Mouse (Mus musculus) spleen, postnatal 10 days (tissue): ENCODE measurements around the gene Pbx3.
A peak's percentile ranks its signal among the peaks of the same experiment; 100 is the strongest.

ENCODE experiments used
- DNase-seq, 2 experiments: peaks; one replicate each; pipeline ENCODE4 v3.0.0; 2021 to 2022; ENCODE audit warnings: low spot score in 2 of 2

The Pbx3 gene

GRCm38 (mm10) chr2:34372305-34373301 lies at the start of gene Pbx3:
TSS of gene Pbx3 (minus strand) at chr2:34373142.
- peak; percentile 98 to 99 for DNase-seq

GRCm38 (mm10) chr2:34420256-34420655 lies 47.3 kb upstream of the Pbx3 start:
- no peak for DNase-seq

- no peak for DNase-seq
Observed at GRCm38 (mm10) chr2:34409741-34410340, 36.9 kb upstream of the Pbx3 start.

- DNase-seq: no peak
Observed at GRCm38 (mm10) chr2:34408341-34408740, 35.4 kb upstream of the Pbx3 start.

GRCm38 (mm10) chr2:34407596-34407995 lies 34.7 kb upstream of the Pbx3 start:
- no peak for DNase-seq

- DNase-seq: peak; percentile 91 to 98
Observed at GRCm38 (mm10) chr2:34406601-34407464, 33.9 kb upstream of the Pbx3 start, which contains the start of gene Mapkap1. TSS of gene Mapkap1 (plus strand) at chr2:34406771.

GRCm38 (mm10) chr2:34399535-34399934 lies 26.6 kb upstream of the Pbx3 start:
- no peak for DNase-seq

GRCm38 (mm10) chr2:34378930-34379329 lies 6.0 kb upstream of the Pbx3 start:
- DNase-seq: no peak

GRCm38 (mm10) chr2:34374349-34374748 lies 1.4 kb upstream of the Pbx3 start:
- no peak for DNase-seq

GRCm38 (mm10) chr2:34373886-34374285 lies 944 bp upstream of the Pbx3 start:
- no peak for DNase-seq

- peak; percentile 69 to 70 for DNase-seq
Observed at GRCm38 (mm10) chr2:34371441-34372304, 1.3 kb downstream of the Pbx3 start.

- peak; percentile 69 to 71 for DNase-seq
Observed at GRCm38 (mm10) chr2:34370725-34371440, 2.1 kb downstream of the Pbx3 start.

- no peak for DNase-seq
Observed at GRCm38 (mm10) chr2:34370349-34370724, 2.6 kb downstream of the Pbx3 start.

GRCm38 (mm10) chr2:34368396-34368795 lies 4.5 kb downstream of the Pbx3 start:
- no peak for DNase-seq

- DNase-seq: no peak
Observed at GRCm38 (mm10) chr2:34367024-34367423, 5.9 kb downstream of the Pbx3 start.

GRCm38 (mm10) chr2:34363678-34364077 lies 9.3 kb downstream of the Pbx3 start:
- no peak for DNase-seq

GRCm38 (mm10) chr2:34355801-34356211 lies 17.1 kb downstream of the Pbx3 start:
- DNase-seq: no peak

GRCm38 (mm10) chr2:34352006-34352405 lies 20.9 kb downstream of the Pbx3 start:
- no peak for DNase-seq

GRCm38 (mm10) chr2:34347096-34347495 lies 25.8 kb downstream of the Pbx3 start:
- no peak for DNase-seq

- DNase-seq: no peak
Observed at GRCm38 (mm10) chr2:34298664-34299063, 74.3 kb downstream of the Pbx3 start.
